Mouse (Mus musculus): ENCODE data around the gene Dera. TPM values are rescaled to one million over a fixed set of nuclear protein-coding genes. Genes with fewer than 3 reads are reported as not detected.
"Not testable (repeated sequence)": the region's sequence is repeated elsewhere in the genome, so short reads cannot be mapped to it uniquely, and the experiment has no call there.

The Dera gene
- polyA plus RNA-seq (2012; ENCODE audit: insufficient read depth, low replicate concordance) = 10.2 and 41.1 TPM in 2 replicates

DNA sequence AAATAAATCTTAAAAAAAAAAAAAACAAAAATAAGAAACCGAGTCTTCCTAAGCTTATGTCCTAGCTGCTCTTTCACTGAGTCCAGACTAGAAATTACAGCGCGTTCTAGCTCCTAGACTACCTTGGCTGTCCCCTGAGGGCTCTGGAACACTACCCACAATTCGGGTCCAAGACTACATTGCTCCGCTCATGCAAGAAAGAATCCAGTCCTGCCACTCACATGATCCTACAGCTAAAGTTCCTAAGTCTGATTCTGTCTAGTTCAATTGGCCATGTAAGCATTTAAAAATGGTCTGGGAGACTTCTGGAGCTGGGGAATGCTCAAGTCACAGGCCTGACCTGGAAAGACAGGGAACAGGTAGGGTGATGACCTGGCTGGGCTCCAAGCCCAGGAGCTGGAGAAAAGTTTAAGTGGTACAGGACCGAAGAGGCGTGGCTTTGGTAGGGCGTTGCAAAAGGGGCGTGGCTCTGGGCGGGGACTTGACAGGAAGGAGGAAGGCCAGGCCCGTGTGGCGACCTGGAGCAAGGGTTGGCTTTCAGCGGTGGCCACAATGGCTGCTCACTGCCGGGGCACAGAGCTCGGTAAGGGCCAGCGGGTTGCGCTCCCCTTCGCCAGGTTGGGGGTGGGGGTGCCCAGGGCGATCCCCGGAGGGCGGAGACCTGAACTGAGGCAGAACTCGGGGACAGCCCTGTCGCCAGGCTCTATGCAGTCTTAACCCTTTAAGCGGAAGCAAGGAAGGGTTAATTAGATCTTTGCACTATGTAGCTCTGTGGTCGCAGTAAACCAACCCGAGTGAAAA is at the start of gene Dera:
Gene Dera, plus strand, starts transcription at position 491 of the 801 bp plus-strand sequence.
- no peaks in the 10 kb centered on the region for H3K9me3 ChIP-seq
- H3K4me1 ChIP-seq = peaks cover 32% of the 10 kb centered on the region
- peaks cover 34% of the 10 kb centered on the region for H3K36me3 ChIP-seq (replicated peaks; ENCODE audit: low read length)
- peak within 1 kb of the TSS; percentile 97 for H3K4me3 ChIP-seq (replicated peaks)
- no peaks in the 10 kb centered on the region for H3K27me3 ChIP-seq (replicated peaks)
- TF ChIP-seq FLI1 (IDR thresholded peaks at IDR 0.05; ENCODE audit: low read length) (no peak), GATA1 (IDR thresholded peaks at IDR 0.05; ENCODE audit: borderline replicate concordance, low read length) (no peak)

DNA sequence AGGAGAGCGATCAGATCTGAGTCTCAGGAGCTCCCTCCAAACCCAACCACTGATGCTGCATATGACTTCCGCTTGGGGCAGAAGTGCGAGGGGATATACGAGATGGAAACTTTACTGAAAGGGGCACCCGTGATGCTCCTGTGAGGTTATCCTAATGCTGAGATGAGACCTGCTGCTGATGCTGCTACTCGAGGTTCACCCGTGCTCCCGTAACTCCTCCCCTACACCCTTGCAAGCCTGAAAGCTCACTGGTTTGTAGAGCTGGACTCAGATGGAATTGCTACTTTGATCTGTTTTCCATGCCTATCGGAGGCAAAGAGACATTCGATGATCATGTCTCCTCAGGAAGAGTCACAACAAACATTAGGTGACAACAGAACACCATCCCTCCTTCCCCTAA is 48.1 kb upstream of the Dera start:
- Histone ChIP-seq H3K4me3 (replicated peaks) (no peak overlapping the region), H3K4me1 (peaks cover 14% of the 10 kb centered on the region), H3K36me3 (replicated peaks; ENCODE audit: low read length) (no peaks in the 10 kb centered on the region), H3K27me3 (replicated peaks) (peaks cover 5% of the 10 kb centered on the region), H3K9me3 (peaks cover 11% of the 10 kb centered on the region)
- TF ChIP-seq FLI1 (IDR thresholded peaks at IDR 0.05; ENCODE audit: low read length) = no peak
- no peak for TF ChIP-seq GATA1 (IDR thresholded peaks at IDR 0.05; ENCODE audit: borderline replicate concordance, low read length)

DNA sequence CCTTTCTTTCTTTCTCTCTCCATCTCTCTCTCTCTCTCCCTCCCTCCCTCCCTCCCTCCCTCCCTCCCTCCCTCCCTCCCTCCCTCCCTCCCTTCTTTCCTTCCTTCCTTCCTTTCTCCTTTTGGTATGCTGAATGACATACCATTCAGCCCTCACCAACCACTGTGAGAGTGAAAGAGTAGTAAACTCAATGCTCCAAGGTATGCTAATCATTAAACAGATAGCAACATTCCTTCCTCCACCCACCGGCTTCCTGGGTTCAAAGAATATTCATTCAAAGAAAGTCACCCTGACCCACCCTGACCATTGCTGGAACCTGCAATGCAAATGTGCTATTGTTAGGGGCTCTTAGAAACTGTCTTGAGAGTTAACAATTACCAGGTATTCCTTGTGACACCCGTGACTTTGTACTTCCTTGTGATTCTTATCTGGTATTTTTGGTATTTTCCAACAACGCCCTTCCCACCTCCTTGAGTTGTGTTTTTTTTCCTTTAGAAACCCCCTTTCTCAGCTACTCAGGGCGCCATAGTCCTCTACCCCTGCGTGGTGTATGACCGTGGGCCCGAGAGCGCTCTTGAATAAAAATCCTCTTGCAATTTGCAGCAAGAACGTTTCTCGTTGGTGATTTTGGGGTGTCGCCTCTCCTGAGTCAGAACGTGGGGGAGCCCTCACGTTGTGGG is 45.5 kb upstream of the Dera start:
- not testable (repeated sequence) for H3K27me3 ChIP-seq (replicated peaks)

DNA sequence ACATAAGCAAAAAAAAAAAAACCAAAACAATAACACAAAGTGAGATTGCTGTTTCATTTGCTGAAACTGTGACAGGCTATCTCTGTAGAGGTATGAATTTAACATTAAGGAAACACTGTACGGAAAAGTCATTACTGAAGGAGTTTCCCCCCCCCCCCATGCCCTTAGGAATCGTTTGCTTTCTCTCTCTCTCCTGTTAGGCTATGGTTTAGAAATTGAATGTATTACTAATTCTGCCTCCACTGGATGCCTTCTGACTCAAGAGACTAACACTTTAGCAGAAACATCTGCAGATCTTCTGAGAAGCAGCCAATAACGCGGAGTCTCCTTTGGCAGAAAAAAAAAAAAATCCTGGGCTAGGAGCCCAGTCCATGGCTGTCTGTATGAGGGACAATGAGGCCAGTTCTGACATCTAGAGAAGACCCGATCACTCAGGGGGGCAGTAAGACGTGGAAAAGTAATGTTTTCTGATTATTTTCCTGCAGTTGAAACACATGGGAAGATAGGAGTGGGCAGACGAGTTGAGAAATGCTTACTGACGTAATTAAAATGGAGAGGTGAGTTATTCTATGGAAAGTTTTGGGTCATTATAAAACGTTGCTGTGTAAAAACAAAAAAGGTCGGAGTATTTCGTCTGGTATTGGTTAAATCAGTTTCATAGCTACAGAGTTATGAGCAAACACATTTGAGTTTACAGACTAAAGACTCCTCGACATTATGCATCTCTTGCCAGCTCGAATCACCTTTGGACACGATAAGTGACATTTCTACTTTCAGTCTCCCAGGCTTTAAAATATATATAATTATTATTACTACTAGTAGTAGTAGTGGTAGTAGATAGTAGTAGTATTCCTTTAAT is 43.9 kb upstream of the Dera start:
- H3K27me3 ChIP-seq (replicated peaks) = peaks cover 5% of the 10 kb centered on the region
- H3K9me3 ChIP-seq = peaks cover 7% of the 10 kb centered on the region
- H3K4me1 ChIP-seq = no peaks in the 10 kb centered on the region
- H3K4me3 ChIP-seq (replicated peaks) = no peak overlapping the region
- no peaks in the 10 kb centered on the region for H3K36me3 ChIP-seq (replicated peaks; ENCODE audit: low read length)
- no peak for TF ChIP-seq FLI1 (IDR thresholded peaks at IDR 0.05; ENCODE audit: low read length)
- no peak for TF ChIP-seq GATA1 (IDR thresholded peaks at IDR 0.05; ENCODE audit: borderline replicate concordance, low read length)

More for the DNA sequence above, 45.5 kb upstream of the Dera start:
- not testable (repeated sequence) for H3K4me1 ChIP-seq; H3K36me3 ChIP-seq (replicated peaks; ENCODE audit: low read length); H3K4me3 ChIP-seq (replicated peaks)
- peaks cover 11% of the 10 kb centered on the region for H3K9me3 ChIP-seq

DNA sequence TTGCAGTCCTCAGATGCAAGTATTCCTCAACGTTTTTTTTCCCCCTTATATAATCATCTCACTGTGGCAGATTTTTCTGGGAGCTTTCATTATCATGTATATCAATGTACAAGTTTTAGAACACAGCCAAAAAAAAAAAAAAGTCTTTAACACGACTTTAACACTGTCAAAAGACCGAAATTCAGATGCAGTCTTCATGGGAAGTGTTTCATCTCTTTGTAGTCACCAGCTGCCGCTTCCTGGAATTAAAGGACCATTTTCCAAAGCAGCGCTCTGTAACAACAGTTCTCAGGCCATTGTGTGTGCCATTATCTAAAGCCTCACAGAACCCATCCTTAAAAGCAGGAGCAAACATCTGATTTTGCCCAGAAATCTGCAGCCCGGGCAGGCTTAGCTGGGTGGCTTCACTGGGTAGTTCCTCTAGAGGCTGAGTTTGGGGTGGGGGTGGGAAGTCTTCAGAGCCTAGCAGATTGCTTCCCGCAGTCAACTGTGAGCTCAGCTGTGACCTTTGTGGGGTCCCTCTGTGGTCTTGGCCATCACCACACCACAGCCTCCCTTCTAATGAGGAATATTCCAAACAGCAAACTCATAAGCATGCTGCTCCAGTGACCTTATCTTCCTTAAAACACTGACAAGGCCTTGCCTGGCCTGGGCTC is 41.6 kb upstream of the Dera start:
- TF ChIP-seq FLI1 (IDR thresholded peaks at IDR 0.05; ENCODE audit: low read length) = no peak
- no peak for TF ChIP-seq GATA1 (IDR thresholded peaks at IDR 0.05; ENCODE audit: borderline replicate concordance, low read length)

DNA sequence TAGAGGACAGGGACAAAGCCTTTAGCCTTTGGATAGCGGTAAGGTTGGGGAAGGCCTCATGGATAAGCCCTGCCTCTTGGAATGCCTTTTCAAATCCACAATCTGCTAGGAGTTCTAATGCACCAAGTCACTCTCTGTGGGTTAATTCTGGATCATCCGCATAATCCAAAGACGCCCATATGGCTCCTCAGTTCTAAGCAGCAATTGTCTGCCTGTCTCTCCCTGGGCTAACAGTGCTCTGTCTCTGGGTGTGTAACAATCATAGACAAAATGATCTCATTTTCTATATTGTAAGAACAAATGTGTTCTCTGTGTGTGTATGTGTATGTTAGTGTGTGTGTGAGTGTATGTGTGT is 41.1 kb upstream of the Dera start:
- H3K4me3 ChIP-seq (replicated peaks) = no peak overlapping the region
- H3K9me3 ChIP-seq = peaks cover 3% of the 10 kb centered on the region; the same call in 1 of the 2 replicates
- no peaks in the 10 kb centered on the region for H3K36me3 ChIP-seq (replicated peaks; ENCODE audit: low read length)
- no peak for TF ChIP-seq FLI1 (IDR thresholded peaks at IDR 0.05; ENCODE audit: low read length)
- no peak for TF ChIP-seq GATA1 (IDR thresholded peaks at IDR 0.05; ENCODE audit: borderline replicate concordance, low read length)
- H3K4me1 ChIP-seq = no peaks in the 10 kb centered on the region
- no peaks in the 10 kb centered on the region for H3K27me3 ChIP-seq (replicated peaks)

More for the DNA sequence above, 41.6 kb upstream of the Dera start:
- Histone ChIP-seq H3K4me1 (no peaks in the 10 kb centered on the region), H3K36me3 (replicated peaks; ENCODE audit: low read length) (no peaks in the 10 kb centered on the region), H3K9me3 (peaks cover 4% of the 10 kb centered on the region), H3K27me3 (replicated peaks) (no peaks in the 10 kb centered on the region), H3K4me3 (replicated peaks) (no peak overlapping the region)

DNA sequence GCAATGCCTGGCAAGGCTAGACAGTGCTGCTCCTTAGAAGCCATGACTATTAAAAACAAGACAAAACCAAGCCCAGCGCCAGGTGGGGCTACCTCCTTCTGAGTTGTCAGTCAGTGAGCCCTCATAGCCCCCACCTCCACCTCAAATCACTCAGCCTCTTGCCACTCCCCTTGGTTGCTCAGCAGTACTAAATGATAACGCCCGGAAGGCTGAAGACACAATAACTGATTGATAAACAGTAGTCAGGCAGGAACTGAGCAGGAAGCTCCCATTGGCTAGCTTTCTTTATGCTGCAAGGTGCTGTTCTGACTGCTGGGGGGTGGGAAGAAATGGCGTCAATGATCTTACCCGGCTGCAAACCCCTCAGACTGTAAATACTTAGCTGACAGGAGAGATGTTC is 37.5 kb upstream of the Dera start:
- H3K36me3 ChIP-seq (replicated peaks; ENCODE audit: low read length) = no peaks in the 10 kb centered on the region
- TF ChIP-seq FLI1 (IDR thresholded peaks at IDR 0.05; ENCODE audit: low read length) = no peak
- TF ChIP-seq GATA1 (IDR thresholded peaks at IDR 0.05; ENCODE audit: borderline replicate concordance, low read length) = no peak
- no peak overlapping the region for H3K4me3 ChIP-seq (replicated peaks)
- H3K4me1 ChIP-seq = no peaks in the 10 kb centered on the region
- H3K9me3 ChIP-seq = no peaks in the 10 kb centered on the region
- H3K27me3 ChIP-seq (replicated peaks) = no peaks in the 10 kb centered on the region

DNA sequence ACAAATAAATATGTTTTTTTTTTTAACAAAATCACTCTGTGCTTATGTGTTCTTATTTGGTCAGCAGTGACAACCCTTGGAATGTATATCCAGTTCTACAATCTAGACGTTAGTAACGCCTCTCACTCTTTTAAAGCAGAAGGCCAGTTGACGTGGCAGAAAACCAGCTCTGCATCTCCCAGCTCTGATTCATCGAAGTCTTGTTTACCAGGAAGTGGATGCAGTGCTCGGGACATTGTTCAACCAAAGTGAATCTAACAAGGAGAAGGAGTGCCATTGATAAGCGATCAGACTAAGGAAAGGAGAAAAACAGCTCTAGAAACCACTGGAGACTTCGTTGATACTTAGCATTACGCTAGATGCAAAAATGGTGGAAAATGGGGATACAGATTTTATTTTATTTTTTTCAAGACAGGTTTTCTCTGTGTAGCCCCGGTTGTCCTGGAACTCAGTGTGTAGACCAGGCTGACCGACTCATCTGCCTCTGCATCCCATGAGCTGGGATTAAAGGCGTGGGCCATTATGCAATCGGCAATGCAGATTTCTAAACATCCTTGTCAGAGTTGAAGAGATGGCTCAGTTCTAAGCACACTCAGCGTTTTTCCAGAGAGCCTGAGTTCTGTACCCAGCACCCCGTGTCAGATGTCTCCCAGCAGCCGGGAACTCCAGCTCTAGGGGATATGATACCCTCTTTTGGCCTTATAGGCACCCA is 32.0 kb upstream of the Dera start:
- H3K9me3 ChIP-seq = no peaks in the 10 kb centered on the region
- no peaks in the 10 kb centered on the region for H3K4me1 ChIP-seq
- H3K36me3 ChIP-seq (replicated peaks; ENCODE audit: low read length) = no peaks in the 10 kb centered on the region
- TF ChIP-seq FLI1 (IDR thresholded peaks at IDR 0.05; ENCODE audit: low read length) = no peak
- TF ChIP-seq GATA1 (IDR thresholded peaks at IDR 0.05; ENCODE audit: borderline replicate concordance, low read length) = no peak
- H3K4me3 ChIP-seq (replicated peaks) = no peak overlapping the region
- H3K27me3 ChIP-seq (replicated peaks) = peaks cover 3% of the 10 kb centered on the region

DNA sequence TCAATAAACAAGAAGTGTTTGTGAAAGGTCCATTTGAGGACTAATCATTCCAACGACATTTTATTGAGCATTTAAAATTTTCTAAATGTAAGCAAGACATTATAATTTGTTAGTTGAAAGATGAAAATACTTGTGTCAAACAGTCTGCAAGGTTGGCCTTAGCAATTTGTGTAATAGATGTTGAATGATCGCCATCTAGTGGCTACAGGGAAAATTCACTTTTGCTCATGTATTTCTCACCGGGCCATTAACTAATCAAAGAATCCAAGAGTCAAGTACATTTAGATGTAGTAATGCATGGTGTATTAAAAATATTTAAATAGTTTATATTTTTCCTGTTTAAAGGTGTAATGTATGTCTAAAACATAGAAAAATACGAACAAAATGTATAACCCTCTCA is 30.4 kb upstream of the Dera start:
- TF ChIP-seq GATA1 (IDR thresholded peaks at IDR 0.05; ENCODE audit: borderline replicate concordance, low read length) (no peak), FLI1 (IDR thresholded peaks at IDR 0.05; ENCODE audit: low read length) (no peak)
- H3K4me1 ChIP-seq = no peaks in the 10 kb centered on the region
- no peaks in the 10 kb centered on the region for H3K36me3 ChIP-seq (replicated peaks; ENCODE audit: low read length)
- H3K27me3 ChIP-seq (replicated peaks) = peaks cover 8% of the 10 kb centered on the region
- no peak overlapping the region for H3K4me3 ChIP-seq (replicated peaks)
- H3K9me3 ChIP-seq = no peaks in the 10 kb centered on the region
